Mouse (Mus musculus): ENCODE results near the gene Guca2b. TPM values are rescaled to one million over a fixed set of nuclear protein-coding genes. Genes with fewer than 3 reads are reported as not detected.

Gene Guca2b
- polyA plus RNA-seq, 1 experiment, result 0.53 TPM

Other genes starting within 250 kb of the Guca2b start
- gene Ccdc30, start 243.4 kb downstream of the Guca2b start, polyA plus RNA-seq (2012; rRNA removed), result 1.1 and 2.0 TPM in 2 replicates
- 14.0 and 15.4 TPM in 2 replicates for gene Ppcs, start 236.5 kb downstream of the Guca2b start, polyA plus RNA-seq (2012; rRNA removed)
- 3.4 and 4.5 TPM in 2 replicates for gene Zmynd12, start 236.1 kb downstream of the Guca2b start, polyA plus RNA-seq (2012; rRNA removed)
- gene Rimkla, start 166.3 kb downstream of the Guca2b start, polyA plus RNA-seq (2012; rRNA removed), result 0.05 and 0.31 TPM in 2 replicates
- gene Foxj3, start 122.0 kb downstream of the Guca2b start, polyA plus RNA-seq (2012; rRNA removed), result 14.0 and 15.0 TPM in 2 replicates
- 10.0 and 11.4 TPM in 2 replicates for gene Frg2f1, start 119.4 kb downstream of the Guca2b start, polyA plus RNA-seq (2012; rRNA removed)
- 0.68 TPM in 1 of 2 replicates, not detected in the other for gene Guca2a, start 21.2 kb downstream of the Guca2b start, polyA plus RNA-seq (2012; rRNA removed)
- gene Hivep3, start 74.8 kb upstream of the Guca2b start, polyA plus RNA-seq (2012; rRNA removed), result 18.2 and 20.9 TPM in 2 replicates